Comparison of ENCODE assay signal across 25 mouse cellular contexts in the genomic region with DNA sequence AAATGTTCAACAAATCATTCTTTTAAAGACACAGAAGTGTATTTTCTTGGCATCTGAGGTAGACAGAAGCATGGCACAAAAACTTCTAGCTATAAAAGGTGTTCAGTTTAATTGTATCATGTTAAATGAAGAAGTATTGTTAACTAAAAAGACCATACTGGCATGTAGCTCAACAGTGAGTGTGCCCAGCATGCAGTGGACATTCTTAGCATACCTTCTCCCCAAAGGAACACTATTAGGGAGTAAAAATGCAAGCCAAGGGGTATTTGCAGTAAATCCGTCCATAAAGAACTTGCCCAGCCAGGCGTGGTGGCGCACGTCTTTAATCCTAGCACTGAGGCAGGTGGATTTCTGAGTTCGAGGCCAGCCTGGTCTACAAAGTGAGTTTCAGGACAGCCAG. TPM values are rescaled to one million over a fixed set of nuclear protein-coding genes. Genes with fewer than 3 reads are reported as not detected.
"Had no signal": no experiment of that assay in that cellular context is flagged by ENCODE, and none has a peak within 500 bp of the region (broad histone marks: within the 10 kb centered on the region; RNA-seq: fewer than 3 reads in every experiment).

No protein-coding gene starts in this region.

- H3K4me3 ChIP-seq: kidney, embryonic 15.5 days; left cerebral cortex, adult 2 months; liver, embryonic 12.5 days; liver, embryonic 15.5 days; lung, embryonic 15.5 days; midbrain, embryonic 12.5 days; midbrain, embryonic 15.5 days; neural tube, embryonic 12.5 days; neural tube, embryonic 15.5 days had no signal

- H3K4me1 ChIP-seq: kidney, embryonic 15.5 days; liver, embryonic 12.5 days; liver, embryonic 15.5 days; lung, embryonic 15.5 days; midbrain, embryonic 15.5 days; neural tube, embryonic 12.5 days; neural tube, embryonic 15.5 days had no signal

- H3K27ac ChIP-seq: kidney, embryonic 15.5 days; left cerebral cortex, adult 2 months; liver, embryonic 12.5 days; liver, embryonic 15.5 days; lung, embryonic 15.5 days; midbrain, embryonic 12.5 days; midbrain, embryonic 15.5 days; neural tube, embryonic 12.5 days; neural tube, embryonic 15.5 days; stomach, postnatal 0 days had no signal

- DNase-seq: kidney, adult 18-20 months; kidney, postnatal 36 days; layer of hippocampus, postnatal 36 days; lung, adult 18-20 months; lung, postnatal 10 days; lung, postnatal 36 days; right cerebral cortex, adult 18-20 months; right cerebral cortex, postnatal 14 days; right cerebral cortex, postnatal 4 days; thymus, adult 18-20 months; thymus, postnatal 36 days had no signal

- H3K9ac ChIP-seq: kidney, embryonic 15.5 days; liver, embryonic 12.5 days; liver, embryonic 15.5 days; lung, embryonic 15.5 days; midbrain, embryonic 12.5 days; midbrain, embryonic 15.5 days; neural tube, embryonic 12.5 days; neural tube, embryonic 15.5 days had no signal

- H3K27me3 ChIP-seq: kidney, embryonic 15.5 days; liver, embryonic 12.5 days; liver, embryonic 15.5 days; lung, embryonic 15.5 days; midbrain, embryonic 12.5 days; midbrain, embryonic 15.5 days; neural tube, embryonic 12.5 days; neural tube, embryonic 15.5 days had no signal

- H3K9me3 ChIP-seq: kidney, embryonic 15.5 days; liver, embryonic 12.5 days; liver, embryonic 15.5 days; lung, embryonic 15.5 days; midbrain, embryonic 12.5 days; midbrain, embryonic 15.5 days; neural tube, embryonic 12.5 days; neural tube, embryonic 15.5 days had no signal

- ATAC-seq: intestine, embryonic 16.5 days; liver, embryonic 12.5 days; midbrain, embryonic 15.5 days had no signal

- H3K36me3 ChIP-seq: kidney, embryonic 15.5 days; liver, embryonic 12.5 days; liver, embryonic 15.5 days; lung, embryonic 15.5 days; midbrain, embryonic 12.5 days; neural tube, embryonic 12.5 days; neural tube, embryonic 15.5 days had no signal

- H3K4me2 ChIP-seq: kidney, embryonic 15.5 days; liver, embryonic 12.5 days; liver, embryonic 15.5 days; lung, embryonic 15.5 days; midbrain, embryonic 12.5 days; midbrain, embryonic 15.5 days; neural tube, embryonic 12.5 days; neural tube, embryonic 15.5 days had no signal

RNA-seq across cellular contexts. Expression of gene Dnase1l3, which starts 42.0 kb away (rescaled TPM):
- total RNA-seq: layer of hippocampus, postnatal 36 days; left cerebral cortex, postnatal 10 days; left cerebral cortex, postnatal 36 days; megakaryocyte-erythroid progenitor cell, adult 5-6 weeks had no signal
